In genomic region chr14:25122971-25123535, GRCm38 (mm10) we compare ENCODE assay signal across 18 mouse cellular contexts.
DNase-seq lines count a peak whose midpoint lies in the region; ATAC-seq lines count a peak whose summit lies in the region.
"Had no signal": no experiment of that assay in that cellular context is flagged by ENCODE, and none has a peak within 500 bp of the region (broad histone marks: within the 10 kb centered on the region; RNA-seq: fewer than 3 reads in every experiment).

No protein-coding gene starts in this region.

- H3K27me3 ChIP-seq in forebrain, embryonic 12.5 days: no peaks in the 10 kb centered on the region
- no peaks in the 10 kb centered on the region for H3K27me3 ChIP-seq in forebrain, embryonic 11.5 days (ENCODE audit: control insufficient read depth, insufficient read depth, low read length)
- H3K27me3 ChIP-seq in hindbrain, embryonic 12.5 days: no peaks in the 10 kb centered on the region
- no peaks in the 10 kb centered on the region for H3K27me3 ChIP-seq in midbrain, embryonic 13.5 days
- H3K27me3 ChIP-seq: heart, embryonic 15.5 days had no signal

- H3K4me1 ChIP-seq in forebrain, embryonic 12.5 days: peaks cover 45% of the 10 kb centered on the region
- peaks cover 30% of the 10 kb centered on the region for H3K4me1 ChIP-seq in forebrain, embryonic 11.5 days (replicated peaks; ENCODE audit: control insufficient read depth, insufficient read depth, low read length)
- peaks cover 37% of the 10 kb centered on the region for H3K4me1 ChIP-seq in hindbrain, embryonic 12.5 days
- H3K4me1 ChIP-seq in midbrain, embryonic 13.5 days (replicated peaks): peaks cover 41% of the 10 kb centered on the region
- H3K4me1 ChIP-seq: heart, embryonic 15.5 days had no signal

- H3K36me3 ChIP-seq in forebrain, embryonic 12.5 days (replicated peaks): no peaks in the 10 kb centered on the region
- H3K36me3 ChIP-seq in forebrain, embryonic 11.5 days (ENCODE audit: control insufficient read depth, insufficient read depth, low read length): no peaks in the 10 kb centered on the region
- no peaks in the 10 kb centered on the region for H3K36me3 ChIP-seq in hindbrain, embryonic 12.5 days
- no peaks in the 10 kb centered on the region for H3K36me3 ChIP-seq in midbrain, embryonic 13.5 days
- H3K36me3 ChIP-seq: heart, embryonic 15.5 days had no signal

- H3K4me2 ChIP-seq in forebrain, embryonic 12.5 days: no peak overlapping the region
- no peak overlapping the region for H3K4me2 ChIP-seq in forebrain, embryonic 11.5 days (ENCODE audit: low read depth, low read length, severe bottlenecking)
- no peak overlapping the region for H3K4me2 ChIP-seq in hindbrain, embryonic 12.5 days (replicated peaks)
- H3K4me2 ChIP-seq in midbrain, embryonic 13.5 days (replicated peaks): no peak overlapping the region
- H3K4me2 ChIP-seq: heart, embryonic 15.5 days had no signal

- no peak overlapping the region for H3K4me3 ChIP-seq in forebrain, embryonic 12.5 days (replicated peaks)
- H3K4me3 ChIP-seq in forebrain, embryonic 11.5 days (ENCODE audit: low read depth, low read length): no peak overlapping the region
- no peak overlapping the region for H3K4me3 ChIP-seq in hindbrain, embryonic 12.5 days
- H3K4me3 ChIP-seq in midbrain, embryonic 13.5 days (replicated peaks): no peak overlapping the region
- H3K4me3 ChIP-seq: gastrocnemius, adult 2 months; heart, embryonic 15.5 days had no signal

- no peak overlapping the region for H3K9ac ChIP-seq in forebrain, embryonic 12.5 days
- H3K9ac ChIP-seq in forebrain, embryonic 11.5 days (ENCODE audit: low read length): no peak overlapping the region
- no peak overlapping the region for H3K9ac ChIP-seq in hindbrain, embryonic 12.5 days
- H3K9ac ChIP-seq in midbrain, embryonic 13.5 days (replicated peaks): no peak overlapping the region
- H3K9ac ChIP-seq: heart, embryonic 15.5 days had no signal

- 84% methylated on average over 13 of the region's 13 CpGs for WGBS in forebrain, embryonic 12.5 days
- WGBS in forebrain, embryonic 11.5 days: 84% methylated on average over 13 of the region's 13 CpGs
- WGBS in hindbrain, embryonic 12.5 days: 80% methylated on average over 13 of the region's 13 CpGs
- 89% methylated on average over 13 of the region's 13 CpGs for WGBS in midbrain, embryonic 13.5 days

- H3K9me3 ChIP-seq in forebrain, embryonic 12.5 days: no peaks in the 10 kb centered on the region
- no peaks in the 10 kb centered on the region for H3K9me3 ChIP-seq in forebrain, embryonic 11.5 days (ENCODE audit: control insufficient read depth, low read length)
- no peaks in the 10 kb centered on the region for H3K9me3 ChIP-seq in hindbrain, embryonic 12.5 days (replicated peaks)
- 0 out of 2 replicates have a peak, but pooled peaks cover under 1% of the 10 kb centered on the region for H3K9me3 ChIP-seq in midbrain, embryonic 13.5 days
- H3K9me3 ChIP-seq: heart, embryonic 15.5 days had no signal

- ATAC-seq in forebrain, embryonic 12.5 days (ENCODE audit: low FRiP score): no peak
- no peak for ATAC-seq in forebrain, embryonic 11.5 days (replicated peaks; ENCODE audit: low FRiP score)
- ATAC-seq in hindbrain, embryonic 12.5 days (ENCODE audit: low FRiP score): no peak
- no peak for ATAC-seq in midbrain, embryonic 13.5 days
- ATAC-seq: activated CD4-positive, CD25-positive, alpha-beta regulatory T cell, adult 4 months had no signal

- H3K27ac ChIP-seq in forebrain, embryonic 12.5 days: peak overlapping the region; percentile 84
- H3K27ac ChIP-seq in forebrain, embryonic 11.5 days (ENCODE audit: low read depth, low read length): no peak overlapping the region
- peak overlapping the region; percentile 77 for H3K27ac ChIP-seq in hindbrain, embryonic 12.5 days
- peak overlapping the region; percentile 77 for H3K27ac ChIP-seq in midbrain, embryonic 13.5 days
- H3K27ac ChIP-seq: gastrocnemius, adult 2 months; heart, embryonic 15.5 days had no signal

- DNase-seq in forebrain, embryonic 11.5 days (ENCODE audit: low spot score): no peak
- peak; percentile 33 for DNase-seq in adrenal gland, postnatal 10 days
- no peak for DNase-seq in lung, postnatal 25 days (ENCODE audit: low spot score)
- no peak for DNase-seq in left cerebral cortex, adult 18-20 months (ENCODE audit: low spot score in 2 of 2)
- no peak for DNase-seq in right cerebral cortex, postnatal 14 days
- DNase-seq: cerebellum, adult 9-11 months; gastrocnemius, adult 2 months; heart, adult 18-20 months; kidney, adult 9 months; kidney, postnatal 4 days; left cerebral cortex, postnatal 4 days; lung, postnatal 36 days; right cerebral cortex, postnatal 4 days had no signal
